In the genomic region with DNA sequence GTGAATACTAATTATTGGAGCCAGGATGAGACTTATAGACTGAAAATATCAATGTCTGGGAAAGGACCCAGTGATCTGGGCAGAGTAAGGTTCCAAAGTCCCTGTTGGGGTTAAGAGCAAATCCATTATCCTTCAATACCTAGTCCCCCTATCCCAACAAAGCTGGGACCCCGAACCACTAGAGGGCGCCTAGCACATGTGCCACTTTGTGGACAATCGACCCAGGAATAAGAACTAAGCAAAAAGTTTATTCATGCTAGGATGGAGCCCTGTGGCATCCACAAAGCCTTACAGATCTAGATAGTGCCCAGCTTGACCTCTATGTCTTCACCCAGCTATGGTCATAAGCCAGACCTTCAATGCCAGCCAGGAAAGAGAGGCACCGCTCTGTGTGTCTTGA, we compare ENCODE assay signal across 8 mouse cellular contexts. TPM values are rescaled to one million over a fixed set of nuclear protein-coding genes. Genes with fewer than 3 reads are reported as not detected.
DNase-seq lines count a peak whose midpoint lies in the region; ATAC-seq and TF ChIP-seq lines count a peak whose summit lies in the region.

No protein-coding gene starts in this region.

- H3K9me3 ChIP-seq in CH12.LX (replicated peaks; ENCODE audit: low read length) = peaks cover under 1% of the 10 kb centered on the region
- no peaks in the 10 kb centered on the region for H3K9me3 ChIP-seq in embryonic facial prominence, embryonic 15.5 days (replicated peaks)
- H3K9me3 ChIP-seq in heart, postnatal 0 days (replicated peaks; ENCODE audit: control insufficient read depth, low read length) = no peaks in the 10 kb centered on the region
- H3K9me3 ChIP-seq in lung, postnatal 0 days (ENCODE audit: low read length) = no peaks in the 10 kb centered on the region

- peak; percentile 92 to 99 for TF ChIP-seq CTCF in CH12.LX (conservative IDR thresholded peaks at IDR 0.05 in 1 of 2, IDR thresholded peaks at IDR 0.05 in 1 of 2; ENCODE audit: low read depth in 2 of 2, low read length in 2 of 2)
- TF ChIP-seq CTCF in heart, postnatal 0 days (IDR thresholded peaks at IDR 0.05; ENCODE audit: low read depth) = peak; percentile 94
- peak; percentile 94 for TF ChIP-seq CTCF in lung, postnatal 0 days (IDR thresholded peaks at IDR 0.05)

- 0 out of 2 replicates have a peak, but pooled peaks have one; percentile 53 for ATAC-seq in embryonic facial prominence, embryonic 15.5 days (ENCODE audit: insufficient number of reproducible peaks, low FRiP score, low TSS enrichment, low read depth)
- peak; percentile 62 for ATAC-seq in heart, postnatal 0 days (ENCODE audit: insufficient read depth, low read depth)
- ATAC-seq in lung, postnatal 0 days = peak; percentile 65

- peak; percentile 91 for DNase-seq in CH12.LX (ENCODE audit: extremely low read depth)
- DNase-seq in adrenal gland, postnatal 36 days = peak; percentile 90 to 92
- peak; percentile 72 for DNase-seq in heart, postnatal 0 days (ENCODE audit: low spot score)
- peak; percentile 82 for DNase-seq in layer of hippocampus, adult 11-12 months (ENCODE audit: low spot score)
- peak; percentile 87 for DNase-seq in lung, postnatal 0 days (ENCODE audit: low spot score)
- peak; percentile 95 for DNase-seq in retina, embryonic 14.5 days (ENCODE audit: low spot score)
- DNase-seq in thymus, postnatal 25 days = peak; percentile 80

- H3K79me2 ChIP-seq in CH12.LX (replicated peaks; ENCODE audit: control insufficient read depth, extremely low read depth, insufficient read depth, poor library complexity, severe bottlenecking) = no peaks in the 10 kb centered on the region

- no peak overlapping the region for H3K4me3 ChIP-seq in CH12.LX (replicated peaks in 1 of 3; ENCODE audit: low read depth in 2 of 3, low read length in 2 of 3, poor library complexity in 1 of 3)
- H3K4me3 ChIP-seq in embryonic facial prominence, embryonic 15.5 days (replicated peaks) = no peak overlapping the region
- no peak overlapping the region for H3K4me3 ChIP-seq in heart, postnatal 0 days (ENCODE audit: low read depth, low read length)
- no peak overlapping the region for H3K4me3 ChIP-seq in lung, postnatal 0 days (ENCODE audit: low read depth, low read length)

- WGBS in embryonic facial prominence, embryonic 15.5 days = 15% methylated on average over 4 of the region's 4 CpGs
- WGBS in heart, postnatal 0 days = 22% methylated on average over 4 of the region's 4 CpGs
- 19% methylated on average over 4 of the region's 4 CpGs for WGBS in lung, postnatal 0 days

- no peak overlapping the region for H3K9ac ChIP-seq in CH12.LX (ENCODE audit: insufficient read depth, low read depth)
- H3K9ac ChIP-seq in embryonic facial prominence, embryonic 15.5 days = no peak overlapping the region
- no peak overlapping the region for H3K9ac ChIP-seq in heart, postnatal 0 days (replicated peaks; ENCODE audit: low read depth, low read length)
- H3K9ac ChIP-seq in lung, postnatal 0 days (replicated peaks; ENCODE audit: low read depth) = no peak overlapping the region

- in situ Hi-C loops in CH12.LX (cut with MboI; ENCODE audit: low pct_ligation_motif_present, low pct_unique_long_range_greater_than_20kb, low sequenced_read_pairs) = loop anchor here (5.0 kb wide), 1 partner anchor 44 kb away; no protein-coding TSS in a partner anchor

- no peak for TF ChIP-seq POLR2A in CH12.LX (IDR thresholded peaks at IDR 0.05; ENCODE audit: low read depth, low read length)

- peaks cover 22% of the 10 kb centered on the region for H3K27me3 ChIP-seq in CH12.LX (replicated peaks)
- no peaks in the 10 kb centered on the region for H3K27me3 ChIP-seq in embryonic facial prominence, embryonic 15.5 days
- H3K27me3 ChIP-seq in heart, postnatal 0 days (ENCODE audit: control insufficient read depth, insufficient read depth, low read length) = no peaks in the 10 kb centered on the region
- H3K27me3 ChIP-seq in lung, postnatal 0 days (replicated peaks; ENCODE audit: insufficient read depth, low read length) = no peaks in the 10 kb centered on the region

- H3K36me3 ChIP-seq in CH12.LX (replicated peaks in 1 of 2; ENCODE audit: control insufficient read depth in 1 of 2, insufficient read depth in 1 of 2, low read length in 1 of 2) = no peaks in the 10 kb centered on the region
- H3K36me3 ChIP-seq in embryonic facial prominence, embryonic 15.5 days = no peaks in the 10 kb centered on the region
- H3K36me3 ChIP-seq in heart, postnatal 0 days (replicated peaks; ENCODE audit: control insufficient read depth, insufficient read depth, low read length) = no peaks in the 10 kb centered on the region
- no peaks in the 10 kb centered on the region for H3K36me3 ChIP-seq in lung, postnatal 0 days (ENCODE audit: insufficient read depth, low read length)

- dilution Hi-C loops in CH12.LX (cut with MboI; ENCODE audit: extremely low pct_ligation_motif_present, extremely low pct_unique_long_range_greater_than_20kb, low sequenced_read_pairs) = no loop called here

- peak; percentile 92 for TF ChIP-seq RAD21 in CH12.LX (IDR thresholded peaks at IDR 0.05; ENCODE audit: low read depth, low read length)

- no peak overlapping the region for H3K27ac ChIP-seq in CH12.LX (ENCODE audit: insufficient read depth, low read depth)
- H3K27ac ChIP-seq in embryonic facial prominence, embryonic 15.5 days (replicated peaks) = no peak overlapping the region
- H3K27ac ChIP-seq in heart, postnatal 0 days (ENCODE audit: low read depth) = no peak overlapping the region
- H3K27ac ChIP-seq in lung, postnatal 0 days (ENCODE audit: low read length) = no peak overlapping the region

- TF ChIP-seq EP300 in CH12.LX (IDR thresholded peaks at IDR 0.05; ENCODE audit: low read length) = no peak
- no peak for TF ChIP-seq EP300 in heart, postnatal 0 days (IDR thresholded peaks at IDR 0.05; ENCODE audit: low read depth)
- no peak for TF ChIP-seq EP300 in lung, postnatal 0 days (IDR thresholded peaks at IDR 0.05)

- peak overlapping the region; percentile 45; the same call in 1 of the 2 replicates for H3K4me2 ChIP-seq in CH12.LX (ENCODE audit: insufficient read depth, low read depth, poor library complexity, severe bottlenecking)
- no peak overlapping the region for H3K4me2 ChIP-seq in embryonic facial prominence, embryonic 15.5 days (replicated peaks)
- no peak overlapping the region for H3K4me2 ChIP-seq in heart, postnatal 0 days (ENCODE audit: low read depth, low read length)
- no peak overlapping the region for H3K4me2 ChIP-seq in lung, postnatal 0 days (replicated peaks; ENCODE audit: low read depth, low read length)

- peaks cover 10 to 27% of the 10 kb centered on the region in 2 experiments for H3K4me1 ChIP-seq in CH12.LX (ENCODE audit: control insufficient read depth in 1 of 2, insufficient read depth in 2 of 2)
- peaks cover 8% of the 10 kb centered on the region; the same call in 1 of the 2 replicates for H3K4me1 ChIP-seq in embryonic facial prominence, embryonic 15.5 days
- H3K4me1 ChIP-seq in heart, postnatal 0 days (ENCODE audit: control insufficient read depth, insufficient read depth) = no peaks in the 10 kb centered on the region
- H3K4me1 ChIP-seq in lung, postnatal 0 days (ENCODE audit: insufficient read depth, low read depth, low read length) = no peaks in the 10 kb centered on the region

TF ChIP-seq in CH12.LX, 34 proteins besides CTCF, POLR2A, EP300 and RAD21 (continues in another document):
- TF ChIP-seq CHD1 (IDR thresholded peaks at IDR 0.05; ENCODE audit: low read depth, low read length) (0 out of 2 replicates have a peak, but pooled peaks have one; percentile 44), MYC (IDR thresholded peaks at IDR 0.05; ENCODE audit: low read depth, low read length) (peak; percentile 92), RCOR1 (conservative IDR thresholded peaks at IDR 0.05; ENCODE audit: low read depth, low read length) (no peak)

RNA-seq across cellular contexts. Expression of gene Tfap4, which starts 8.3 kb away (rescaled TPM):
- total RNA-seq in CH12.LX (2012; rRNA removed) (23.5 and 27.5 TPM in 2 replicates), CH12.LX (2014; rRNA removed) (24.0 and 25.0 TPM in 2 replicates)
- 43.3 and 46.6 TPM in 2 replicates for polyA plus RNA-seq in CH12.LX (2012; ENCODE audit: insufficient read length, low read depth)
- 1 to 10 TPM; 3.2 to 7.9 TPM for total RNA-seq in adrenal gland, postnatal 36 days (2021)
- 23.6 and 24.5 TPM in 2 replicates for polyA plus RNA-seq in embryonic facial prominence, embryonic 15.5 days (2015; fragmentation: Nextera tagmentation; extraction: Ambion mirVana)
- 2.6 and 6.3 TPM in 2 replicates for total RNA-seq in heart, postnatal 0 days (2014; rRNA removed; ENCODE audit: low replicate concordance)
- polyA plus RNA-seq in heart, postnatal 0 days (2015; fragmentation: Nextera tagmentation; extraction: Ambion mirVana) = 2.9 and 3.4 TPM in 2 replicates
- polyA plus RNA-seq in lung, postnatal 0 days (2015; fragmentation: Nextera tagmentation; extraction: Ambion mirVana) = 5.7 and 6.4 TPM in 2 replicates

RNA-seq across cellular contexts. Expression of gene Srl, which starts 26.3 kb away (rescaled TPM):
- total RNA-seq in CH12.LX (2012; rRNA removed) (44.6 and 60.3 TPM in 2 replicates), CH12.LX (2014; rRNA removed) (62.7 and 88.8 TPM in 2 replicates)
- 71.3 and 77.9 TPM in 2 replicates for polyA plus RNA-seq in CH12.LX (2012; ENCODE audit: insufficient read length, low read depth)
- 1 to 10 TPM; 6.7 to 8.2 TPM for total RNA-seq in adrenal gland, postnatal 36 days (2021)
- 42.1 and 52.8 TPM in 2 replicates for polyA plus RNA-seq in embryonic facial prominence, embryonic 15.5 days (2015; fragmentation: Nextera tagmentation; extraction: Ambion mirVana)
- total RNA-seq in heart, postnatal 0 days (2014; rRNA removed; ENCODE audit: low replicate concordance) = 910 and 974 TPM in 2 replicates
- polyA plus RNA-seq in heart, postnatal 0 days (2015; fragmentation: Nextera tagmentation; extraction: Ambion mirVana) = 346 and 419 TPM in 2 replicates
- 5.5 and 6.6 TPM in 2 replicates for polyA plus RNA-seq in lung, postnatal 0 days (2015; fragmentation: Nextera tagmentation; extraction: Ambion mirVana)

RNA-seq across cellular contexts. Expression of gene Glis2, which starts 26.6 kb away (rescaled TPM):
- total RNA-seq in CH12.LX (2012; rRNA removed) (2.1 and 2.5 TPM in 2 replicates), CH12.LX (2014; rRNA removed) (0.39 and 0.59 TPM in 2 replicates)
- 3.2 and 3.3 TPM in 2 replicates for polyA plus RNA-seq in CH12.LX (2012; ENCODE audit: insufficient read length, low read depth)
- total RNA-seq in adrenal gland, postnatal 36 days (2021) = 10 to 100 TPM; 19.9 to 20.1 TPM
- polyA plus RNA-seq in embryonic facial prominence, embryonic 15.5 days (2015; fragmentation: Nextera tagmentation; extraction: Ambion mirVana) = 33.2 and 33.4 TPM in 2 replicates
- 25.3 and 25.4 TPM in 2 replicates for total RNA-seq in heart, postnatal 0 days (2014; rRNA removed; ENCODE audit: low replicate concordance)
- 11.2 and 11.8 TPM in 2 replicates for polyA plus RNA-seq in heart, postnatal 0 days (2015; fragmentation: Nextera tagmentation; extraction: Ambion mirVana)
- polyA plus RNA-seq in lung, postnatal 0 days (2015; fragmentation: Nextera tagmentation; extraction: Ambion mirVana) = 20.7 and 26.5 TPM in 2 replicates

RNA-seq across cellular contexts. Expression of gene Pam16, which starts 56.9 kb away (rescaled TPM):
- total RNA-seq in CH12.LX (2012; rRNA removed) (152 and 158 TPM in 2 replicates), CH12.LX (2014; rRNA removed) (93.3 and 103 TPM in 2 replicates)
- 11.6 and 38.2 TPM in 2 replicates for polyA plus RNA-seq in CH12.LX (2012; ENCODE audit: insufficient read length, low read depth)
- total RNA-seq in adrenal gland, postnatal 36 days (2021) = 100 to 1,000 TPM in 1 of 2 experiments, 10 to 100 TPM in 1; 95.3 to 109 TPM
- 83.4 and 107 TPM in 2 replicates for polyA plus RNA-seq in embryonic facial prominence, embryonic 15.5 days (2015; fragmentation: Nextera tagmentation; extraction: Ambion mirVana)
- total RNA-seq in heart, postnatal 0 days (2014; rRNA removed; ENCODE audit: low replicate concordance) = 23.9 and 74.9 TPM in 2 replicates
- polyA plus RNA-seq in heart, postnatal 0 days (2015; fragmentation: Nextera tagmentation; extraction: Ambion mirVana) = 172 and 184 TPM in 2 replicates
- 76.2 and 78.4 TPM in 2 replicates for polyA plus RNA-seq in lung, postnatal 0 days (2015; fragmentation: Nextera tagmentation; extraction: Ambion mirVana)
